Mouse (Mus musculus): ENCODE results near the gene Ciart.
"Not testable (repeated sequence)": the region's sequence is repeated elsewhere in the genome, so short reads cannot be mapped to it uniquely, and the experiment has no call there.

Ciart gene

DNA sequence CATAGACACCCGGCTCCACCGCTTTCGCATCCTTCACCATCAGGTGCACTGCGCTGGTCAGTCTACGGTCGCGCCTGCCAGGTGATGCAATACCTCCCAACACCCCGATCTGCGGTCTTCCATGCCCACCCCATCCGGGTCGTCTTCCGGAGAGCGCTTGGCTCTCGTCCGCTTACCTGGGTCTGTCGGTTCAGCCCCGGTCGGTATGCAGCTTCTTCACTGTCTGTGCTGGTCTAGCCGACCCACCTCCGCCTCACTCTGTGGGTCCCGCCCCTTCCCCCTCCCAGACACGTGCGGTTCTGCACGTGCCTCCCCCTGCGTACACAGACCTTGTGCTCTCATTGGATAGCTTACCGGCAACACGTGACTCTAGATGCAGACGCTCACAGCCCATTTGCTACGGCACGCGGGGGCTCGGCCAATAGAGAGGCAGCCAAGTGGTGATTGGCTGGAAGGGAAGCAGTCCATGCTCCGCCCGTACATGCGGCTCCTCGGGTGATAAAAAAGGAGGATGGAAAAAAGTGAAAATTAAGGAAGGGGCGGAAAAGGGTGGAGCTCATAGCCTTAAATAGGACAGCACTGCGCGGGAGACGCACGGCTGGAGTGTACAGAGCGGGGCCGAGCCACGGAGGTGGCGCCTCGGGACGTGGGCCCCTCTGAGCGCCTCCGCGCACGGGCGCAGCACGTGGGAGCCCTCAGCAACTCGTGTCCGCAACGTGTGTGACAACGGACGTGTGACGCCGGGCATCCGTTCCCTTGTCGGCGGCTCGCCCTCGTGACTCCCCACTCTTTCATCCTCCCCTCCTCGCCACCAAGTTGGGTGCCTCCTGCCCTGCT lies at the start of gene Ciart:
TSS of gene Ciart (minus strand) at position 273 of the 837 bp plus-strand sequence.
- no peak for DNase-seq (ENCODE audit: low read depth, low spot score)

DNA sequence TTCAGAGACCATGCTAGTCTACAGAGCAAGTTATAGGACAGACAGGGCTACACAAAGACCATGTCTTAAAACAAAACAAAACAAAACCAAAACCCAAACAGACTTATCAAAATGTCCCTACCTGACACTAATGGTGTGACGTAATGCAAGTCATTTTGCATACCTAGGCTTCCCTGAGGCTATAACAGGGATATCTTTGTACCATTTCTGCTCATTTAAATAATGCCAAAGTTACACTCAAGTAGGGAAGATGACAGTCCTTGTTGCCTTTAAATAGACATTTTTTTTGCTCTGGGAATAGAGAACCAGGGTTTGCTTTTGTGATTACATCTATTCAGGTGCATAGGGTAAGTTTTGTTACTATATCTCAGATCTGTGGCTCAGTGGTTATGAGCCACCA lies 49.4 kb upstream of the Ciart start:
- DNase-seq (ENCODE audit: low read depth, low spot score): peak; percentile 40

DNA sequence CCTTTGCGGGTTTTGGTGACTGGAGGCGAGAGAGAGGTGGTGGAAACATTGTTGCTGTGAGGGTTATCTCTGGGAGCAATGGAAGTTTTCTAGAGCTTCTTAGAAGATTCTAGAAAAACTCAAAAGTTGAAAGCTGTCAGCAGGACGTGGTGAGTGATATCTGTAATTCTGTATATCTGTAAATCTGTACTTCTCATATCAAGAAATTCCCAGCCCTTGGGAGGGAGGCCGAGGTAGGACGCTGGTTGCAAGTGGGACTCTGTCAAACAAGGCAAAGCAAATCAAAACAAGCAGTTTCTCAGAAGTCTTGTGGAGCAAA lies 48.4 kb upstream of the Ciart start:
- DNase-seq (ENCODE audit: low read depth, low spot score): peak; percentile 52

DNA sequence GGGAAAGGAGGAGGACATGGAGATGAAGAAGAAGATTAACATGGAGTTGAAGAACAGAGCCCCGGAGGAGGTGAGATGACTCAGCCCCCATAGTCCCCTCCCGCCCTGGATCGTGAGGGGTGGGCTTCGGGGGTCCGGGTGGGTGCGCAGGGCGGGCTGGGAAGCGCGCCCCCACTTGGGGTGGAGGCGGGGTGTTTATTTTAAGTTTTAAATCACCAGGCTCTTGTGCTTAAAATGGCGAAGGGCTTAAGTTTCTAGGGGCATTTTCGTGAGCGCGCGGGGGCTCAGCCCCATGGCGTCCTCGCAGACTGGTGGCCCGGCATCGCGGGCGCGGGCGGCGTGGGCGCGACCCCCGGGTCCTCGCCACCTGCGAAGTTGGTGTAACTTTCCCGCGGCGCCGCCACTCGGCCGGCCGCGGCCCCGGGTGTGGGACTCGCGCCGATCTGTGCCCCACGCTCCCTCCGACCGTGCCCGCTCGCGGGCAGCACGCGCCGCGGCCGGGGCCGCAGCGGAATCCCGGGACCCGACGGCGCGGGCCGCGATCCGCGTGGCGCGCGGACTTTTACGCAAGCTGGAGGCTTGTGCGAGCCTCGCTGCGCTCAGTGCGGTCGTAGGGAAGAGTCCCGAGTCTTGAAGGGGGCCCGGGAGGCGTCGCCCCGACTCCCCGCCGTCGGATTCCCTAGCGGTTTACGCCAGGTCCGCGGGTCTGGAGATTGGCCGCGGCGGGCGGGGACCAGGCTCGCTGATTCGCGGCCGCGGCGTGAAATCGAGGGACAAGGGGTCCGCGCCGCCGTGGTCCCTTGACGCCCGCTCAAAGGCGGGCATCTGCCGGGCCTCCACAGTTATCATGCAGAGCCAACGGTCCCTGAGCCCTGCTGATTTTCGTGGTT lies 47.8 kb upstream of the Ciart start:
- no peak for DNase-seq (ENCODE audit: low read depth, low spot score)

DNA sequence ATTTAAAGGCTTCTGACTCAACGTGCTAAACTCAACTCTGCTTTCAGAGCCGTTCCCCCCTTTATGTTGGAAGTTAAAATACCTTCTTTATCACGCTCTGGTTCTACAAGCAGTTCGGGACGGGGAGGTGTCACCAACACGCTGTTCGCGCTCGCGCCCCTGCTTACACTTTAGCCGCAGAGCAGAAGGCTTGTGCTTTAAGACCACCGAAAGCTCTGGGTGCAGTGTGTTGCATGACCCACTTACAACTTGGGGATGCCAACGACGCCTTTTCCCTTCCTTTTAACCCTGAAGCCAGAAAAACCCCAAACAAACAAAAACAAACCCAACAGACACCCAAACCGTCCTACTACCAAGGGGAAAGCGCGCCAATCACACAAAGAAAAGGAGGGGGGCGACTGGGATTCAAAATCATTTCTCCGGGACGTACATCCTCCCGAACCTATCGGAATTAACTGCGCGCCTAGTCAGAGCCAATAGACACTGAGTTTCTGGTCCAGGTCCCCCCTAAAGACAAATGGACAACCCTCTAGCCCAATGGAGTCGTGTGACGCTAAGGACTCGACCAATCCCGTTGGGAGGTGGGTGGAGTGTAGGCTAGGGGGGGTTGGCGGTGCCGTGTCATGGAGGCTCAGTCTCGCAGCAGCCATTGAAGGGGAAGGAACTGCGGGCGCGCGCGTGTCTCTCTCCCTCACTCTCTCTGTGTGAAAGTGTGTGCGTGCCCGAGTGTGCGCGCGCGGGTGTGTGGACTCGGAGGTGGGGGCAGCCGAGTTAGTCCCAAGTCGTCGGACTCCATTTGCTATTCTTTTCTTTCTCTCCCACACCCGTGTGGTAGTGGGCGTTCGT lies 46.8 kb upstream of the Ciart start, which contains the start of gene Anp32e:
TSS of gene Anp32e (plus strand) at position 589 of the 846 bp plus-strand sequence.
- DNase-seq (ENCODE audit: low read depth, low spot score): peak; percentile 98

DNA sequence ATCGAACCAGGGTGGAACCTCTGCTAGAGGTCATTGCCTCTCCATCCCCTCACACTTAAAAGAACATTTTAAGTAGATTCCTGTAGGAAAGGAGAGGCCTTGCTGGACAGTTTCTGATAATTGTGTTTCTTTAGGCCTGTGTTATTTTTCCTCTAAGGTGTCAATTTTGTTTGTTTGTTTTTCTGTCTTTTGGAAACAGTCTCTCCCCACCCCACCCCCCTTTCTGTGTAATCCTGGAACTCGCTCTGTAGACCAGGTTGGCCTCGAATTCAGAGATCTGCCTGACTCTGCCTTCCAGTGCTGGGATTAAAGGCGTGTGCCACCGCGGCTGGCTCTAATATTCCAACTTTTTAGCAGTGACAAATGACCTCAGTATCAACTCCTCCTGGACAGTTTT lies 46.2 kb upstream of the Ciart start:
- no peak for DNase-seq (ENCODE audit: low read depth, low spot score)

DNA sequence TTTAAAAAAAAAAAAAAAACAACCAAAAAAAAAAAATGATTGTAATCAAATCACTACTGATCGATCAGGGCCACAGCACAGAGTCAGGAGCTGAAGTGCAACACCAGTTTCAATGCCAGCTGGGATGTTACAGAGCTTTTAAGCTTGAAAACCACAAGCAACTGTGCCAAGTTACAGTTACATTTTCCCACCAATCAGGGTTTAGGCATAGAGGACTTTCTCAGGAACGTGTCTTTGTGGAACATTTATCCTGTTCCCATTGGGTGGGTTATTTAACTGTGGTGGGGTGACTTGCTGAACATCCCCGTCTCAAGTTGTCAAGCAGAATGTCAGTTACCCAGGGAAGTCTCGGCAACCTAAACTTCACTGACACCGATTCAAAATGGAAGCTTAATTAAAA lies 43.0 kb upstream of the Ciart start:
- no peak for DNase-seq (ENCODE audit: low read depth, low spot score)

DNA sequence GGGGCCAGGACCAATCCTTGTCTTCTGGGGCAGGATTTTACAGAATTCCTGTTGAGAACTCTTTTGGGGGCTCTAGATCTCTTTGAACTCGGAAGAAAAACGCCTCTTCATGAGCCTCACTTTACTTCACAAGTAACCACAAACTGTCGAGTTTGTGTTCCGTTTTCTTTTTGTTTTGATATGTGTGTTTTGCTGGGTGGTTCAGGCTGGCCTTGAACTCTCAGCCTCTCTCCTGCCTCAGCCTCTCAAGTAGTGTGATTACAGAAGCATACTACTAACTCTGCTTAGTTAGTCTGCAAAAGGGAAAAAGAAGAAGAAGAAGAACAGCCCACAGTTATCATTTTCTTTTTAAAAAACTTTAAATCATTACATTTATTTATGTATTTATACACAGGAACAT lies 42.1 kb upstream of the Ciart start:
- DNase-seq (ENCODE audit: low read depth, low spot score): no peak

DNA sequence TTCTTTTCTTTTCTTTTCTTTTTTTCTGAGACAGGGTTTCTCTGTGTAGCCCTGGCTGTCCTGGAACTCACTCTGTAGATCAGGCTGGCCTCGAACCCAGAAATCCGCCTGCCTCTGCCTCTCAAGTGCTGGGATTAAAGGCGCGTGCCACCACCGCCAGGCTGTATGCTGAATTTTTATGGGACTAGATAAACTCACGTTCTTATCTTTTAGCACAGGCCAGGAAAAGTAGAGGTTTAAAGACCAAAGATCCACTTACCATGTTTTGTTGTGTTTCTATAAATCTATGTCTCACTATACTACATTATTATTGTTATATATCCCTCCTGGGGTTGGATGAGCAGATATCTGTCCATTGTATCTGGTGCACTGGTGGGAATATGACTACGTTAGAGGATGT lies 41.4 kb upstream of the Ciart start:
- not testable (repeated sequence) for DNase-seq (ENCODE audit: low read depth, low spot score)

DNA sequence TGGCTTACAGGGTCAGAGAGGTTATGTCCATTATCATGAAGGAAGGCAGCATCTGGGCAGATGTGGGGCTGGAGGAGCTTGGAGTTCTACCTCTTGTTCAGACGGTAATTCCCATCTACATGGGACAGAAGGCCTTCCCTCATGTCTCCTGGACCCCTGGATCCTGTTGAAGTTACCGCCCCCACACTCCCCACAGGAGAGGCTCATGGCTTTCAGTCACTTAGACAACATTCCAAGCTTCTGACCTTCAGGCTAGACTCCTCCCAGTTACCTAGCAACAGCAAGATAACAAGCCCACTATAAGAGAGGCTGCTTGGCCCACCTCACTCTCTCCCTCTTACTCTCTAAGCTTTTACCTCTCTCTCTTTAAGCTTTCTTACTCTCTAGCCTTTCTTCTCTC lies 38.5 kb upstream of the Ciart start:
- not testable (repeated sequence) for DNase-seq (ENCODE audit: low read depth, low spot score)

DNA sequence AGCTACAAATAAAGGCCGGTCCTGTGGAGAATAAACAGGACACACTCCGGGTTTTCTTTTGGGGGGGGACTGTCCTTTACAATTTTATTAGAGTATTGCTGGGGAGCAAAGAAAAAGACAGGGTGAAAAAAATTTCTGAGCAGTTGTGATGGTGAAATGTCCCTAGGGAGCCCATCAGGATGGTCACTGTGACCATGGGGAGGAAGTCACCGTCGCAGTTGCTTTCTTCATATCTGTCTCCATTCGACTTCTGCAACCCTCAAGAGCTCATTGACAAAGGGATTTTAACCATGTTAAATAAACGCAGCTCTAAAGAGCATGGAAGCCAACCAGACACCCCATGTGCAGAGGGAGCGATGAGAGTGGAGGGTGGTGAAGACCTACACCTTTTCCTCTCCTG lies 34.7 kb upstream of the Ciart start:
- no peak for DNase-seq (ENCODE audit: low read depth, low spot score)

DNA sequence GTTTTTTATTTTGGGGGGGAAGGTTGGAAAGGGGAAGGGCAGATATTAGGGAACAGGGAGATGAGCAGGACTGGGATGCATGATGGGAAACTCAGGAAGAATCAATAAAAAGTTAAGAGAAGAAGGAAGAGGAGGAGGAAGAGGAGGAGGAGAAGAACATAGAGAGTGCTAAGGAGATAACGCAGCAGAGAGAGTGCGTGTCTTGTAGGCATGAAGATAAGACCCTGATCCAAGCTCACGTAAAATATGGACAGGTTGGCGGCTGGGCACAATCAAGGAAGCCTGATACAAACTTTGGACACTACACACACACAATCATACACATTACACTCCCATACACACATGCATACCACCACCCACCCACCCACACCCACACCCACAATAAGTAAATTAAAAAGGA lies 32.7 kb upstream of the Ciart start:
- no peak for DNase-seq (ENCODE audit: low read depth, low spot score)

DNA sequence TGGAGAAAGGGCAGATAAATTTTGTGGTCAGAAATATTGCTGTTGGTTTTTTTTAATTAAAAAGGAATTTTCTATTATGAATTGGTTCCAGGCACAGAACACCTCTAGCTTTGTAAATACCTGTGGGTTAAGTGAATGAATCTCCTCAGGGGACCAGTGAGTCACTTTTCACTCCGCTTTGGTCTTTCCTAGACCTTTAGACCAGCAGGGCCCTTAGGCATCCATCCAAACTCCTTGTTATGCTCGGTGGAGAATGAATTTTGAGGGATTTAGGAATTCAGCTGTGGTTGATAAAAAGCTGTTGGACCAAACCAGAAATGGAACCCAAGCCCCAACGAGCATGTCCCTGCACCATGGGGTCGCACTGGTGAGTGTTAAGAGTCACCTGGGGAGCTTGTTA lies 25.6 kb upstream of the Ciart start:
- DNase-seq (ENCODE audit: low read depth, low spot score): no peak

DNA sequence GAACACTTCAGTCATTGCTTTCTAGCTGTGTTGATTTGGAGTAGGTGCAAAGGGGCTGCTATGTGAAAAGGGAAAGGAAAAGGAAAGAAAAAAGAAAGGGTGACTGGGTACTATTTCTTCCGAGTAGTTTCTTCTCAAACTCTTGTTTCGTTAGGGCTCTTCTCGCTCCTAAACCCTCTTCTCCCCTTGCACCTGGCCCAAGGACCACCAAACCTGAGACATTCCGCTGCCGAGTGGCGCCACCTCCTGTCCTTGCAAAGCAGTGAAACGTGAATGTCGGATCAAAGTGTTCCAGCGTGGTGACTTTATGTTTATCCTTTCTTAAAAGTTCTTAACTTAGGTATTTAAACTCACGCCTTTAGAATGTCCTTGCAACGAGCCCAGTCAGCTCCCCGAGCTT lies 24.8 kb upstream of the Ciart start:
- DNase-seq (ENCODE audit: low read depth, low spot score): peak; percentile 83

DNA sequence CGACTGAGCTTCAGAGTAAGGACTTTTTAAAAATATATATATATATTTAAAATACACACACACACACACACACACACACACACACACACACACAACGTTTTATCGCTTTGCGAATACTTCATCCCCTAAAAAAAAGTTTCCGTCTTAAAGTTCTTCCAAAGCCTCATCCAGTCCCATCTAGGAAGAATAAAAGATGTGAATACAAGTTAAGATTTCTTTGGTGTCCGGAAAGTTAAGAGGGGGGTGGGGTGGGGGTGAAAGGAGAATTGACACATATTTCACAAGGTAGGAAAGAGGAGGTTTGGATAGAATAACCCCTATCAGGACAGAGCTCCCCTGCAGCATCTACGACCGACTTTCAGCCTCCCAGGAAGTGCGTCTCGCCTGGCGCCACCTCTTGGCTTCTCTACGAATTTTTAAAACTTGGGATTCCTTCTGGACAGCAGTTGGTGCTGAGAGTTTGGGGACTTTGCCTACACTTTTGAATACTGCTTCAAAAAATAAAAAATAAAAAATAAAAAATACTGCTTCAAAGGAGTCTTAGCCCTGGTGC lies 24.0 kb upstream of the Ciart start:
- DNase-seq (ENCODE audit: low read depth, low spot score): peak; percentile 53

DNA sequence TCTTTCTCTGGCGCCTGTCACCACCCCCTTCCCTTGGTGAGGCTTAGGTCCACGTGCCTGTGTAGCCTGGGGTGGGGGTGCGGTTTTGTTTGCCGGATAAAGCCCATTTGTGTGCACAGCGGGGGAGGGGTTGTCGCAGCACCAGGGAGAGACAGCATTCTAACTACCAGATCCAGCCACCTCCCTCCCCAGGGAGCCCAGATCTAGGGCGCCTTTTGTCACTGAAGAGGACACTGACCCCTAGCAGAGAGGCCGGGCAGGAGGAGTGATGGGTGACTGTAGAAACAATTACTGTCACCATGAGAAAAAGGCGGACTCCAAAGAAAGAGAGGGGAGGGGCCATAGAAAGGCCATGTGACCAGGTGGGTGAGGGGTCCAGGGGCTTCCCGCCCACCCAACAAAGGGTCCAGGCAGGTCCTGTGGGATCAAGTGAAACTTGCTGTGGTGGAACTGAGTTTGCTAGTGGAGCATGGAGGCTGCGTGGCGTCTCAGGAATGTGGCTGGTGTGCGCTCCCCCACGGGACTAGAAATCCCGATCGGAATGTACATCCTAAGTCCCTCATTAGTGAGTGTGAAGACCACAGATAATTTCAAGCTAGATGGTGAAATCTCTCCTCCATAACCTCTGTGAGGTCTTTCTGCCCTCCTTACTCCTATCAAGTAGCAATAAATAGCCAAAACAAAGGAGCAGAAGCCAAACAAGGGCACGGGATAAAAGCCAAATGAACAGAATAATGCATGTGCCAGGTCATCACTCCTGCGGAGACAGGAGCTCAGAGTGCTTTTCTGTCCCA lies 23.3 kb upstream of the Ciart start:
- DNase-seq (ENCODE audit: low read depth, low spot score): no peak

DNA sequence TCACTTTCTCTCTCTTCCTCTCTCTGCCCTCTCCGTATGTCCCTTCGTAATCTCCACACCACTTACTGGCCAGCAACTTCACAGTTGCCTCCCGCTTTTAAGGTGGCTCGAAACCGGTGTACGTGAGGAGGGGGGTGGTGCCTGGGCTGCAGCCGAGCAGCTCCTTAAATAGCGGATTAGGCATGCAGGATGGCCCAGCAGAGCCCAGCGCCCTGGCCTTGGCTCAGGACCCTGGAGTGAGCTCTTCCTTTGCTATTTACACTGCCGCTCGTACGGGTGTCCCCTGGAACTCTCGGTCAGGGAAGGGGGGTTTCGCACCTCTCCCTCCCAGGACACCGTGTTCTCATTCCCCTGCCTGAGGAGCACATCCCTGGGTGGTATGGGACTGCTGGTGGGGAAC lies 22.5 kb upstream of the Ciart start, which contains the start of gene Car14:
TSS of gene Car14 (minus strand) at position 124 of the 400 bp plus-strand sequence.
- no peak for DNase-seq (ENCODE audit: low read depth, low spot score)

DNA sequence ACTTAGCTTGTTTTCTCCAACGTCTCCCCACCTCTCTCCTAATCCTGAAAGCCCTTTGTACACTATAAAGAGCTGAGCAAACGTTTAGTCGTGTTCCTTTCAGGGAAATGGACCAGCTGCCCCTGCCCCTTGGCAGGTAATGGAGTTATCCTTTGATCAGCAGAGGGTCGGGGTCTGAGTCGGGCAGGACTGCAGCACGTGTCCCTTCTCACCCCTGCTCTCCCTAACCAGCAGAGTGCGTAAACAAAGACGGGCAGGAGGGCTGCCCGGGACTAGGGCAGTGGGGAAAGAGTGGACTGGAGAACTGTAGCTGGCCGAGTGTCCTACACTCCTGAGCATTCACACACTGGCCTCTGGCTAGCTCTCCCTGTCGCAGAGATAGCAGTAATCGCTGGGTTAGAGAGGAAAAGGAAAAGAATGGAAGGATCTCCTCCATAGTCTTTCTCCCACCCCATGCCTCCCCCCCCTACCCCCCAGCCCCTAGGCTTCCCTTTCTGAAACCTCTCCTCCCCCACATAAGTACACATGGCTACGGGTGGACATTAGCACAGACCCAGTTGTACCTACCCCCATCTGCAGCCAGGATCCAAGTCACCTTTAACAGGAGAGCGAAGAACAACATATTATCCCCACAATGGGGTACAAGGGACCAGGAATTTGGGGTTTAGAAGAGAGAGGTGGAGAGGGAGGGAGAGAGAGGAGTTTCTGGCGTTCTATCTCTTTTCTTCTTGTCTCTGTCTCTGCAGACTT lies 21.9 kb upstream of the Ciart start:
- DNase-seq (ENCODE audit: low read depth, low spot score): no peak

DNA sequence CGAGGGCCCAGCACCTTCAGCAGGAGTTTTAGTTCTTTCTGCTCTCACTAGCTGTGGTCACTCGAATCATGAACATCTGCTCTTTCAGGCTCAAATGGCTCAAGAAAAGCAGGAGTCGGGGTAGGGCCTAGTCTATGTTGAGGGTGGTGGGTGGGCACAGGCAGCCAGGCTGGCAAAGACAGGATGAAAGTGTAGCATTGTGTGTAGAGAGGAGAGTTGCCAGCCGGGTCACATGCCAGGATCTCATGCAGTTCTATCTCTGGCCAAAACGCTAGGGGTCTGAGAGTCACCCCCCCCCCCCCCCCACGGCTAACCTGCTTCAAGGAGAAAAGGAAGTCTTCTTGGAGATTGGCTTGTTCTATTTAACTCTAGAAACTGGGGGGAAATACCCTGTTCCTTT lies 20.6 kb upstream of the Ciart start:
- no peak for DNase-seq (ENCODE audit: low read depth, low spot score)

DNA sequence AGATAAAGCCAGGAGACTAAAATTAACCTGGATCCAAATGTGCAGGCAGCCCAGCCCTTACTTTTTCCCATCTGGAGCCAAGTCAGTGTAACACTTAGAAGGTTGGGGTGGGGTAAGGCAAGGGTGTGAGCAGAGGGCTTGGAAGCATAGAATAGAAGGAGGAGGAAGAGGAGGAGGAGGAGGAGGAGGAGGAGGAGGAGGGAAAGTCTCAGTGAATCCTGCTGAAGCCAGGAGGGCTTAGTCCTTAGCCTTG lies 20.2 kb upstream of the Ciart start:
- DNase-seq (ENCODE audit: low read depth, low spot score): no peak
